Mouse (Mus musculus) c-Kit-positive CD71-positive TER-119-positive erythroid progenitor cells, embryonic 14.5 days (primary cell): ENCODE results near the gene Rbm20.

Source experiments
- DNase-seq: peaks from one replicate; pipeline ENCODE4 v3.0.0-alpha.2; 2013; ENCODE audit warnings: low spot score

The Rbm20 gene

DNA sequence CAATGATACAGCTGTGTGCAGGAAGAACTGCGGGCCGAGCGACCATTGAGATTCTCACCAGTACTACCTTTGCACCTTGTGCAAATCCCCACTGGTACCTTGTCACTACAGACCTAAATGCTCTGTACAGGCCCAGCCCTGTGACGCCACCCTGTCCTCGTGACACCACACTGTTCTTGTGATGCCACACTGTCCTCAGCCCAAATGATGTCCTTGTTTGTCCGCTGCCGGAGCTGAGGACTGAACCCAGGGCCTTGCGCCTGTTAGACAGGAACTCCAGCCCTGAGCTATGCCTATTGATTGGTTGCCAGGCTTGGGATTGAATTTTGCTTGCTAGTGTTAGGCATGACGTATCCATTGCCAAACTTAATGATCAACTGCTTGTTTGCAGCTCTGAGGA, 40.3 kb downstream of the Rbm20 start:
- DNase-seq: no peak

GRCm38 (mm10) chr19:53722186-53722585, 45.1 kb downstream of the Rbm20 start:
- DNase-seq: no peak

GRCm38 (mm10) chr19:53724053-53724452, 46.9 kb downstream of the Rbm20 start:
- no peak for DNase-seq

GRCm38 (mm10) chr19:53726340-53726739, 49.2 kb downstream of the Rbm20 start:
- DNase-seq: no peak

DNA sequence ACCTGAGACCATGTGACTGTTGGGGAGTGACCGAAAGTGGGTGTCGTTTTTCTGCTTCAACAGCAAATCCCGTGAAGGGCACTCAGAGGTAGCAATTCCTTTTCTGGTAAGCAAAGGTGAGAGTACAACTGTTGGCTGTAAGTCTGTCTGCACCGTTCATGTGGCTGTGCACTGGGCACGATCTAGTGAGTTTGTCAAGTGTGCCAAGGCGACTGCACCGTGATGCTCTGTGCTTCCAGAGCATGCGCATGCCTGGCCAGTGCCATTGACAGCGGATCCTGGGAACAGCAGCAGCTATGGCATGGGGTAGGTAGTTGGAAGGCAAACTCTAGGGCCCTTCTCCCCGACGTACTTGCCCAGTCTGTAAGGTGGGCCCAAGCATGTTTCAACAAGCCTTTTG, 49.6 kb downstream of the Rbm20 start:
- no peak for DNase-seq

- no peak for DNase-seq
Measured at GRCm38 (mm10) chr19:53727277-53727676, 50.2 kb downstream of the Rbm20 start.

DNA sequence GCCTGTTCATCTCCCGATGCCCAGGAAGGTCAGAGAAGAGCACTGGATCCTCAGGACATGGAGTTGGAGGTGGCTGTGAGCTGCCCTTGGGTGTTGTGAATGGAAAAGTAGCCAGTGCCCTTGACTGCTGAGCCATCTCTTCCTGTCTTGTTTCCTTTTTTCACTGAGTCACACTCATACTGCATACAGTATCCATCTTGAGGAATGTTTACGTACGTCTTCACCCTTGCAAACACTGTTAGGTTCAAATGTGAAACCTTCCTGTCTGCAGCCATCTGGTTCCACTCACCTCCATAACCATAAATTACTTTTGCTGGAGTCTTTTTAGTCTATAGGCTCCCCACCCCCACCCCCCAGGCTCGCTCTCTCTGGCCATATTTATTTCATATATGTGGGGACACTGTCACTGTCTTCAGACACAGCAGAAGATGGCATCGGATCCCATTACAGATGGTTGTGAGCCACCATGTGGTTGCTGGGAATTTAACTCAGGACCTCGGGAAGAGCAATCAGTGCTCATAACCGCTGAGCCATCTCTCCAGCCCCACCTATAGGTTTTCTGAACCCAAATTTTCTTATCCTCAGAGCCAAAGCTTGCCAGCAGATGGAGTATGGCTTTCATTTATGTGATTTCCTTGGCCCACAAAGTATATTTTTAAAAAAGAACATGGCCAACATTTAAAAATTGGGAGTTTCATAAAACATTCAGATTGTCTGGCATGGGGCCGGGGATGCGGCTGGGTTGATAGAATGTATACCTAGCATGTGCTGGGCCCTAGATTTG, 51.0 kb downstream of the Rbm20 start:
- no peak for DNase-seq

- DNase-seq: no peak
Measured at GRCm38 (mm10) chr19:53729919-53730318, 52.8 kb downstream of the Rbm20 start.

DNA sequence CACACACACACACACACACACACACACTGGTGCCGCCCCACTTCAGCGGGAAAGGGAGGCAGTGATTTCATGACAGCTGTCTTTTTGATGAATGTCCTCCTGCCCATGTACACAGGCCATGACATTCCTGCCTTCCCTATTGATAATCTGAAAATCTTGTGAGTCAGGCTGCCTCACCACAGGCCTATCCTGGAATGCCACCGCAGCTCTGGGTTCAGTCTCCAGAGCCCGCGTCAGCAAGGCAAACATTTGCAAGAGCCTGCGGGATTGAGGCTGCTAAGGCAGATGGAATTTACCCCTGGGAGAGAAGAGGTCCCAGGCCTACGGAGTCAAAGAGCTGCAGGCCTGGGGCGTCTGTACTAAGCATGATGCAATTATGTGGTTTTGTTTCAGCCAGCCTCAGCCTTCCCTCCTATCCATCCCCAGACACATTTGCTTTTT, 54.7 kb downstream of the Rbm20 start:
- DNase-seq: no peak

DNA sequence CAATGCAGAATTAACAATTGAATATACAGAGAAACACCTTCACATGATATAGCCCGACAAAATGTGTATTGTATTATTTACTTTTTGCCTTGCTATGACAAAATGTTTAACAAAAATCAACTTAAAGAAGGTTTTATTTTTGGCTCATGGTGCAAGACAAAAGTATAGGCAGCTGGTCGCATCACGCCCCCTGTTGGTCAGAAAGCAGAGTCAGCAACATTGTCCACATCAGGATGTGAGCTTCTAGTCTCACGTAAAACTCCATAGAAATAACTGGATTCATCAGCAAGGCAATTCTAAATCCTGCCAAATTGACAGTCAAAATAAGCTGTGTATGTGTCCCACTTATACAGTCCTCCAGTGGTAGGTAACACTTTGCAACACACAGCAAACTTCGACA, 57.7 kb downstream of the Rbm20 start:
- DNase-seq: peak; percentile 9

- no peak for DNase-seq
Measured at GRCm38 (mm10) chr19:53738701-53739131, 61.6 kb downstream of the Rbm20 start.

DNA sequence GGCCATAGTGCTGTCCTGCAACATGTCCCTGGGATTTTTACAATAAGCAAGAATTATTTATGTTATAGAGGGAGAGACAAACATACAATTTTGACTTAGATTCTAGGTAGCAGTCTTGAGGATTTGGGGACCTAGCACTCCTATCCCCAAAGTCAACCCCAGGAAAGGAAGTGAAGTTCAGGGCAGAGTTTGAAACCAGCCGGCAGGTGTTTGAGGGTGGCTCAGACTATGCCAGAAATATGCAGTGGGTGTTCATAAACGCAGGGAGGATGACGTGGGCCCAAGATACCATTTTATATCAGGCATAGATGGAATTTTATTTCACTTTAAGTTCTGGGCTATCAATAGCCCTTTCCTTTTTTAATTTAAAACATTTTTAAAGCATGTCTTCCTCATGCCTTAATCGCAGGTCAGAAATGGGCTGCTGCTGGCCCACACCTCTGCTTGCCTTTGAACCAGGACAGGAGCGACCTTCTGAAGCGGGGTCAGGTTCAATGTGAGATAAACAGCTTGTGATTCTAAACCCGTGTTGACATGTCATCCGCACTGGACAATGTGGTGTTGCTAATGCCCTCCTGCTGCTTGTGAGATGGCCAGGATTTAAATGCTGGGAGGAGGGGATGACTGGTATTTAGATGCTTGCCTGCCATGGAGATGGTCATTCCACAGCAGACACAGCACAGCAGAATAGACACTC, 62.6 kb downstream of the Rbm20 start:
- no peak for DNase-seq

GRCm38 (mm10) chr19:53740750-53741380, 63.8 kb downstream of the Rbm20 start:
- DNase-seq: peak; percentile 11

- DNase-seq: peak; percentile 38
Measured at GRCm38 (mm10) chr19:53741902-53742301, 64.8 kb downstream of the Rbm20 start.

GRCm38 (mm10) chr19:53745354-53745753, 68.2 kb downstream of the Rbm20 start:
- no peak for DNase-seq

DNA sequence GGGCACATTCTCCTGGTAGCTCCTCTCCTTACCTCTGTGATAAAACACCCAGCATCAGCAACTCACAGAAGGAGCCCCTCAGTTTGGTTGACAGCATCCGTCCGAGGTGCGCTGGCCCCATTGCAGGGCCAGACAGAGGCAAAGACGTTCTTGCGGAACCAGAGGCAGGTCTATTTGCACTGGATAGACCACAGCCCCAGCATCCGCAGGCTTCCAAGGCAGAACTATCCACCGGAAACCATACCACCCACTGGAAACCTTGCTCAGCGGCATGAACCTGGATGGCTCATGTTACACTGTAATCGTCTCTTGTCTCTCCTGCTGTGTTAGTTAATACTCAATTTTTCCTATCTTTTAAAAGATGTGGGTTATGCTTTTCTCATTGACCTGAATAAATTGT, 69.0 kb downstream of the Rbm20 start:
- DNase-seq: no peak

DNA sequence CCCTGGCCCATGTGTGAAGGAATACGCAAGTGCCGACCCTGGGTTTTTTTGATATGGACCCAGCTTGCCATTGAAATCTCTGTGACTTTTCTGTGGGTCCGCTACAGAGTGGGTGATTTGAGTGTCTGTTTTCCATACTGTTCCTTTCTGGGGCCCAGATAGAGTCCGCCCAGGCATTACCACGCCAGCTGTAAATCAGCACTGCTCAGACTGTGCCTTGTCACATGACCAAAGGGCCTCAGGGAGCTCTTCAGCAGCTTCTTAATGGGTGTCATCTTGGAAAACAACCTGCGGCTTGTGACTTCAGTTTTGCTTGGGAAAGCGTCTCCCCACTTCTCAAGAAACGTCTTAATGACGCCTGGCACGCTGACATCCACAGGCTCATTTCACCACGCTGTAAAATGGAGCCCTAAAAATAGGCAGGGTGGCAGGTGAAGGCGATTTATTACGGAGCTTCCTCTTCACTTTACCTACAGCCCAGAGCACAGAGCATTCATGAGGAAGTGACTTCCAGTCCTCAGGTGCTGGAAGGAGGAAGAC, 71.2 kb downstream of the Rbm20 start:
- no peak for DNase-seq

DNA sequence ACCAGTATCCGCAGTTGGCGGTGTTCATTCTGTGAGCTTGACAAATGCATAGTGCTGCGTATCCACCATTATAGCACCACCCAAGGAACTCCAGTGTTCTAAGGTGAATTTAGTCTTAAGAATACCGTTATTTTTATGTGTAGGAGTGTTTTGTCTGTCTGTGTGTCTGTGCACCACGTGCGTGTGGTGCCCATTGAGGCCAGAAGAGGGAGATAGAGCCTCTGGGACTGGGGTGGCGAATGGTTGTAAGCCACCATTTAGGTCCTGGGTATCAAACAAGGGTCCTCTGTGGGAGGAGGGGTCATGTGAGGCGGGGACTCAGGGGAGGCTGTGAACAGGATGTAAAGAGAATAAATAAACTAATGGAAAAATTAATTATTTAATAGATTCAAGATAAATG, 72.2 kb downstream of the Rbm20 start:
- no peak for DNase-seq

GRCm38 (mm10) chr19:53751420-53752185, 74.5 kb downstream of the Rbm20 start:
- DNase-seq: no peak

GRCm38 (mm10) chr19:53752993-53753392, 75.9 kb downstream of the Rbm20 start:
- no peak for DNase-seq

DNA sequence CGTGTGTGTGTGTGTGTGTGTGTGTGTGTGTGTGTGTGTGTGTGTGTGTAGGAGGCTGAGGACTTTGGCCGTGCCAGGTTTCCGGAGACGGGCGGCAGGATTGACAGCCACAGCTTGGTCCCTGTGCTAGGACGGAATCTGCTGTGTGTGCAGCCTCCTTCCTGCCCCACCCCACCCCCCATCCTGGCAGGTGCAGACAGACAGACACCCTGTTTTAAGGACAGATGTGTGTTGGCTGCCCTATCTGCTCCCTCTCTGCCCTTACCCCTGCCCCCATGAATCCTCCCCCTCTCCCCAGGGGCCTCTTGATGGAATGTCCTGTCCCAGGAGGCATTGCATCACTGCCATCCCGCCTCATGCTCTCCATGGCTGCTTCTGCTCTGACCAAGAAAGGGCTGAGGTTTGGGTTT, 77.3 kb downstream of the Rbm20 start:
- DNase-seq: no peak

DNA sequence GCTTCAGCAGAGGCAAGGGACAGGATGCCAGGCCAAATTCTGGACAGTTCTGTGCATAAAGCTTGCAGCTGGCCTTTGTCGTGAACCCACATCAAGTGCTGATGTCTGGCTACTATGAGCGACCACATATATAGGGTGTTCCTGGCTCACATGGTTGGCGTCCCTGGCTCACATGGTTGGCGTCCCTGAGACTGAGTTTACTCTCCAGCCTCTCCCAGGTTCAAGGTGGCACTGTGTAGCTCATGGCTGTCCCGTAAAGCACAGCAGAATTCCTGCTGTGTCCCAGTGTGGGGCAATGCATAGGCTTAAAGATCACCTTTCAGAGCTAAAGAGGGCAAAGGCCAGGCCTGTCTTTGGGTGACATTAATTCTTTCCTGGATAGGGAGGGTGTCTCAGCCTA, 78.2 kb downstream of the Rbm20 start:
- no peak for DNase-seq
